Mouse (Mus musculus): ENCODE data around the gene Ptch2.

- TF ChIP-seq CHD2 (IDR thresholded peaks at IDR 0.05; ENCODE audit: low read depth, low read length) (no peak), MAFK (IDR thresholded peaks at IDR 0.05; ENCODE audit: insufficient read depth, low read depth, low read length) (no peak), ZNF384 (IDR thresholded peaks at IDR 0.05; ENCODE audit: low read depth, low read length) (no peak), ZC3H11A (IDR thresholded peaks at IDR 0.05; ENCODE audit: borderline replicate concordance, low read depth, low read length) (no peak)
Measured at GRCm38 (mm10) chr4:117049485-117049884, 46.4 kb upstream of the Ptch2 start.
